ENCODE assay signal across 8 mouse cellular contexts in the genomic region with DNA sequence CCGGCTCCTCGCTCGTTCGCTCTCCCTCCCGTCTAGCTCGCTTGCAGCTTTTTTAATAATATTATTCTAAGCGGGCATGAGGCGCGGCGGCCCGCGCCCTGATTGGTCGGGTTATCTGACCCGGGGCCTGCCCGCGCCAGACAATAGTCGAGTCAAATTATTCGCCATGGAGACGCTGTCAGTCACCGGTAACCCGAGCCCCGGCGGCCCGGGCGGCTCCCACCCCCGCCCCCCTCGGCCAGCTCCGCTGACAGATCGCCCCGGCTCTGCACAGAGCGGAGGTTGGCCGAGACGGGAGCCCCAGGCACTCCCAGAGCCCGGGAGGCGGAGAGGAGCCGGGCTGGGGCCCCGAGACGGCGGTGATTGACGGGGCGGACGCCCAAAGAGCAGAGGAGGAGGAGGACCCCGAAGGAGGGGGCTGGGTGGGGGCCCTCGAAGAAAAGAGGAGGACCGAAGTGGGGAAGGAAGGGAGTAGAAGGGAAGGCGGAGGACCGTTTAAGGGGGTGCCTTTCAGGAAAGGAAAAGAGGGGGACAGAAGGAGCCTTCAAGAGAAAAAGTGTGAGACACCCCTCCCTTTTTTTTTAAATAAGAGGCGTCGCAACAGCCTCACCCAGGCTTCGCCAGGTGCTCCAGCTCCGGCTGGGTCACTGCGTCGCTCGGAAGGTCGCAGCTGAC. TPM values are rescaled to one million over a fixed set of nuclear protein-coding genes. Genes with fewer than 3 reads are reported as not detected.
DNase-seq lines count a peak whose midpoint lies in the region; ATAC-seq and TF ChIP-seq lines count a peak whose summit lies in the region.

TSS of gene Six2 (minus strand) at position 39 of the 675 bp plus-strand sequence.

- no peak within 1 kb of the TSS for H3K27ac ChIP-seq in ES-E14 (ENCODE audit: insufficient read depth, low read depth, low read length, poor library complexity, severe bottlenecking)
- H3K27ac ChIP-seq in intestine, embryonic 16.5 days (ENCODE audit: low read length), result no peak within 1 kb of the TSS

- peaks cover 91% of the 10 kb centered on the region for H3K27me3 ChIP-seq in intestine, embryonic 16.5 days (replicated peaks; ENCODE audit: control insufficient read depth, insufficient read depth, low read length)

- H3K4me3 ChIP-seq in ES-E14 (ENCODE audit: insufficient read depth in 1 of 2, low read depth in 1 of 2, low read length in 2 of 2, poor library complexity in 1 of 2, severe bottlenecking in 1 of 2), result peak within 1 kb of the TSS; percentile 40 to 51
- peak within 1 kb of the TSS; percentile 54 for H3K4me3 ChIP-seq in intestine, embryonic 16.5 days (ENCODE audit: low read length)

- TF ChIP-seq CTCF in brain, embryonic 14.5 days (IDR thresholded peaks at IDR 0.05; ENCODE audit: borderline replicate concordance, extremely low read depth, insufficient read depth, insufficient read length), result no peak

- peak within 1 kb of the TSS; percentile 95 for H3K4me2 ChIP-seq in intestine, embryonic 16.5 days (ENCODE audit: low read depth, low read length)

- H3K4me1 ChIP-seq in ES-E14 (ENCODE audit: control insufficient read depth in 2 of 2, insufficient read depth in 2 of 2, low read length in 2 of 2, poor library complexity in 1 of 2), result peaks cover 0 to 6% of the 10 kb centered on the region in 2 experiments; a peak in 1 of 4 replicates
- H3K4me1 ChIP-seq in intestine, embryonic 16.5 days (ENCODE audit: control insufficient read depth, insufficient read depth, low read length), result peaks cover 19% of the 10 kb centered on the region

- DNase-seq in ES-E14 (ENCODE audit: low read depth, low spot score), result peak; percentile 41
- peak; percentile 86 for DNase-seq in brain, embryonic 14.5 days (ENCODE audit: low read depth)
- DNase-seq in gastrocnemius, postnatal 25 days, result peak; percentile 86
- peak; percentile 34 for DNase-seq in lung, postnatal 25 days (ENCODE audit: low spot score)
- DNase-seq in yolk sac, embryonic 10.5 days (ENCODE audit: low spot score), result peak; percentile 80
- no peak for DNase-seq in frontal cortex, postnatal 10 days (ENCODE audit: low spot score in 2 of 2)
- DNase-seq in spleen, postnatal 10 days (ENCODE audit: low spot score in 2 of 2), result no peak

- under 1% methylated on average over 55 of the region's 55 CpGs for WGBS in intestine, embryonic 16.5 days

- no peaks in the 10 kb centered on the region for H3K36me3 ChIP-seq in ES-E14 (ENCODE audit: control insufficient read depth, insufficient read depth, low read length, poor library complexity, severe bottlenecking)
- no peaks in the 10 kb centered on the region for H3K36me3 ChIP-seq in intestine, embryonic 16.5 days (ENCODE audit: control insufficient read depth, insufficient read depth, low read length)

- no peaks in the 10 kb centered on the region for H3K9me3 ChIP-seq in ES-E14 (ENCODE audit: control insufficient read depth, insufficient read depth, low read depth, low read length)
- H3K9me3 ChIP-seq in intestine, embryonic 16.5 days (ENCODE audit: control insufficient read depth, low read length), result no peaks in the 10 kb centered on the region

- no peak within 1 kb of the TSS; the same call in 1 of the 2 replicates for H3K9ac ChIP-seq in ES-E14 (ENCODE audit: insufficient read depth, low read depth, low read length, poor library complexity, severe bottlenecking)
- peak within 1 kb of the TSS; percentile 24; the same call in 1 of the 2 replicates for H3K9ac ChIP-seq in intestine, embryonic 16.5 days (ENCODE audit: low read depth, low read length)

- in situ Hi-C loops in ES-E14 (cut with MboI; ENCODE audit: low sequenced_read_pairs in 2 of 2, unreplicated experiment in 2 of 2), result loop anchor here (5.0 kb wide), 2 partner anchors 71 to 76 kb away; partner anchors contain the start of gene Six3 (in 1 of the 2)

- TF ChIP-seq POLR2A in brain, embryonic 14.5 days (IDR thresholded peaks at IDR 0.05; ENCODE audit: borderline replicate concordance, extremely low read depth, insufficient read depth, insufficient read length, poor library complexity, severe bottlenecking), result no peak

- peak; percentile 89 for ATAC-seq in intestine, embryonic 16.5 days

TF ChIP-seq in ES-E14, 5 proteins besides CTCF, POLR2A, EP300 and RAD21:
- no peak for TF ChIP-seq ZC3H11A (IDR thresholded peaks at IDR 0.05; ENCODE audit: borderline replicate concordance, low read depth, low read length)
- TF ChIP-seq CHD2 (IDR thresholded peaks at IDR 0.05; ENCODE audit: low read depth, low read length), result no peak
- TF ChIP-seq HCFC1 (IDR thresholded peaks at IDR 0.05; ENCODE audit: borderline replicate concordance, insufficient read depth, low read length), result no peak
- no peak for TF ChIP-seq MAFK (IDR thresholded peaks at IDR 0.05; ENCODE audit: insufficient read depth, low read depth, low read length)
- no peak for TF ChIP-seq ZNF384 (IDR thresholded peaks at IDR 0.05; ENCODE audit: low read depth, low read length)

RNA-seq across cellular contexts. Expression of gene Six2, which starts in this region (rescaled TPM):
- total RNA-seq in ES-E14 (2012; rRNA removed), result 0.22 TPM in 1 of 2 replicates, not detected in the other
- polyA plus RNA-seq in brain, embryonic 14.5 days (2012; rRNA removed), result 1.3 and 3.1 TPM in 2 replicates
- total RNA-seq in gastrocnemius, postnatal 25 days (2021), result 10 to 100 TPM in 1 of 2 experiments, 1 to 10 TPM in 1; 3.1 to 13.8 TPM
- polyA plus RNA-seq in intestine, embryonic 16.5 days (2015; fragmentation: Nextera tagmentation; extraction: Ambion mirVana), result 0.12 and 0.13 TPM in 2 replicates

Comparison
In these comparisons a context has a peak if more than half of its experiments do, and no peak if none do; other contexts are left out.
1. Peak in DNase-seq and H3K4me3 ChIP-seq in ES-E14; RNA of the gene not detected or under 1 TPM.
2. Peak in ATAC-seq, H3K4me3 ChIP-seq, H3K9ac ChIP-seq and H3K4me2 ChIP-seq in intestine, embryonic 16.5 days; RNA of the gene not detected or under 1 TPM.
3. DNase-seq: peak in brain, embryonic 14.5 days (single experiment), gastrocnemius, postnatal 25 days (single experiment), lung, postnatal 25 days (single experiment) and yolk sac, embryonic 10.5 days (single experiment); none in frontal cortex, postnatal 10 days (0 of 2) and spleen, postnatal 10 days (0 of 2).